Mouse (Mus musculus): ENCODE measurements around the gene Mmel1.

Gene Mmel1

GRCm38 (mm10) chr4:154936542-154937255, 67.3 kb downstream of the Mmel1 start:
- no peak for DNase-seq (ENCODE audit: low spot score)

DNA sequence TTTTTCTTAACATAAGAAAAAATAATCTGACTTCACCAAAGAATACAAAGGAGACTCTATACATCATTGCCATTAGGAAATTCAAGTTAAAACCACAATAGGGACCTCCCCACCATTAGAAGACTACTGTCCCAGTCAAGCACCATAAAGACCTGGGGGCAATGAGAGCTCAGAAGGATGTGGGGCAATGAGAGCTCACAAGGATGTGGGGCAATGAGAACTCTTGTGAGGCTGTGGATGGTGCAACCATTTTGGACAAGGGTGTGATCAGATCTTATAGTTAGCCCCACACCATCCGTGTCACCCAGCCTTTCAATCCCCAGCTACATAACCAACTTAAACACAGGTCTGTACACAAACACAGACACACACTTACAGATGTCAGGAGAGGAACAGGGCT, 68.4 kb downstream of the Mmel1 start:
- DNase-seq (ENCODE audit: low spot score): no peak

DNA sequence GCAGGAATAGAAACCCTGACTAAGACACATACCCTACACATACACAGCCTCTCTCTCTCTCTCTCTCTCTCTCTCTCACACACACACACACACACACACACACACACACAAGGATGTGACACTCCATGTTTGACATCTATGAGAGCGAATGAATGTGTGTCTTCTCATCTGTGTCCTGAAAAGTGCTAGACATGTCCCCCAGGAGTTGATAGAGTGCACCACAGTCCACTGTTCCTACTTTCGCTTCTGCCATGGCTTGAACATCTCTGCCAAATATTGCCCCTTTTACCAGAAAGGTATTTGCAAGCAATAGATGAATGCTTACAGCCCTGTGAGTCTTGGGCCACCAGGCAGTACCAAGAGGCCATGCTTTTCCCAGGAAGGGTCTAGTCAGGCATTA, 70.8 kb downstream of the Mmel1 start:
- DNase-seq (ENCODE audit: low spot score): no peak

- no peak for DNase-seq (ENCODE audit: low spot score)
Observed at GRCm38 (mm10) chr4:154941831-154942230, 72.4 kb downstream of the Mmel1 start.

- DNase-seq (ENCODE audit: low spot score): no peak
Observed at GRCm38 (mm10) chr4:154942632-154943322, 73.4 kb downstream of the Mmel1 start.

GRCm38 (mm10) chr4:154943323-154944039, 74.1 kb downstream of the Mmel1 start:
- no peak for DNase-seq (ENCODE audit: low spot score)

GRCm38 (mm10) chr4:154944121-154944590, 74.8 kb downstream of the Mmel1 start:
- DNase-seq (ENCODE audit: low spot score): no peak
